Mouse (Mus musculus): ENCODE results near the gene Ralgapa1.
"Not testable (repeated sequence)": the region's sequence is repeated elsewhere in the genome, so short reads cannot be mapped to it uniquely, and the experiment has no call there.

Ralgapa1 gene

GRCm38 (mm10) chr12:55599639-55600502 is 221.1 kb downstream of the Ralgapa1 start:
- DNase-seq (ENCODE audit: low read depth, low spot score), result no peak

DNA sequence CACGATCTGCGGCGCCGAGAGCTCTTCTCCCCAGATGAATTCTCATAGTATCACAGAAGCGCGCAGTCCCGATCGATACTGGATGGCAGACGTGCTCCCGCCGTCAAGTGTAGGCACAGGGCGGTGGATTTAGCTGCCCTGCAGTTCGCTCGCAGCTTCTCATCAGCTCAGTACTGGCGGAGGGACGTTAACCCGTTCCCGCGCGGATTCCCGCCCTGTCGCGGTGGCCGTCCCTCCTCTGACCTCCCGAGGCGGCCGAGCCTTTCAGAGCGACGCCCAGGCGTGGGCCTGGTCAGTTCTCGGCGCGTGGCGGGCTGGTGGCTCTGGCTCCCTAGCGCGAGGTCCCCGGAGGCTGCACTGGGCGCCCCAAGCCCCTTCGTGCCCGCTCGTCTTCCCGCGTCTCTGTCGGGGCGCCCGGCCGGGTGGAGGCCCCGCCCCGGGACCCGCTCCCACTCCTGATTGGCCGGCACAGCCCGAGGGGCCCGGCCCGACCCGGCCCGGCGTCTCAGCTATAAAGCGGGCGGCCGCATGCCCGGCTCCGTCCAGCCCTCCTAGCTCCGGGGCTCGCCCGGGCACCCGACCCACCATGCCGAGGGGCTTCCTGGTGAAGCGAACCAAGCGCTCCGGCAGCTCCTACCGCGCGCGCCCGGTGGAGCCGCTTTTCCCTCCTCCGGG is 221.9 kb downstream of the Ralgapa1 start, which contains the start of gene Insm2:
Insm2 (plus strand) TSS at position 541 of the 675 bp plus-strand sequence.
- DNase-seq (ENCODE audit: low read depth, low spot score), result no peak

DNA sequence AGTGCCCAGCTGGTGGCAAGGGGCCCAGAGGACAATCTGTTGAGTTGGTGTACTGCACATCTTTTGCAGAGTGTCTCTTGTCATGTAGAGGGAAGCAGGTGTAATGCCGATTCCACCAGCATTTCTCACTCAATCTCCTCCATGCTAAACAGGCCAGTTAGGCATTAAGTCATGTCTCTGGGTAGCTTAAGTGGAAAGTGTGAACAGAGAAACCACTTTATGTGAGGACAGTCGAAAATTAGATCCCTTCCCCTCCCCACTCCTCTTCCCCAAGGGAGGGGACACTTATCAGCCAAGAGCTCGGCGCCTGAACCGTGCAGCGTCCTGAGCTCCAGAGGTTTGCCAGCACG is 222.5 kb downstream of the Ralgapa1 start:
- DNase-seq (ENCODE audit: low read depth, low spot score), result no peak

GRCm38 (mm10) chr12:55586936-55587335 is 234.0 kb downstream of the Ralgapa1 start:
- not testable (repeated sequence) for DNase-seq (ENCODE audit: low read depth, low spot score)

- DNase-seq (ENCODE audit: low read depth, low spot score), result no peak
These were observed 247.2 kb downstream of the Ralgapa1 start for GRCm38 (mm10) chr12:55573794-55574193.

- DNase-seq (ENCODE audit: low read depth, low spot score), result no peak
These were observed 247.9 kb downstream of the Ralgapa1 start for GRCm38 (mm10) chr12:55573089-55573488.

- DNase-seq (ENCODE audit: low read depth, low spot score), result no peak
These were observed 249.3 kb downstream of the Ralgapa1 start for GRCm38 (mm10) chr12:55571661-55572060.

GRCm38 (mm10) chr12:55571181-55571580 is 249.8 kb downstream of the Ralgapa1 start:
- DNase-seq (ENCODE audit: low read depth, low spot score), result no peak

- no peak for DNase-seq (ENCODE audit: low read depth, low spot score)
These were observed 250.3 kb downstream of the Ralgapa1 start for GRCm38 (mm10) chr12:55570646-55571045.

GRCm38 (mm10) chr12:55569676-55570075 is 251.3 kb downstream of the Ralgapa1 start:
- DNase-seq (ENCODE audit: low read depth, low spot score), result no peak

GRCm38 (mm10) chr12:55568466-55568865 is 252.5 kb downstream of the Ralgapa1 start:
- no peak for DNase-seq (ENCODE audit: low read depth, low spot score)

DNA sequence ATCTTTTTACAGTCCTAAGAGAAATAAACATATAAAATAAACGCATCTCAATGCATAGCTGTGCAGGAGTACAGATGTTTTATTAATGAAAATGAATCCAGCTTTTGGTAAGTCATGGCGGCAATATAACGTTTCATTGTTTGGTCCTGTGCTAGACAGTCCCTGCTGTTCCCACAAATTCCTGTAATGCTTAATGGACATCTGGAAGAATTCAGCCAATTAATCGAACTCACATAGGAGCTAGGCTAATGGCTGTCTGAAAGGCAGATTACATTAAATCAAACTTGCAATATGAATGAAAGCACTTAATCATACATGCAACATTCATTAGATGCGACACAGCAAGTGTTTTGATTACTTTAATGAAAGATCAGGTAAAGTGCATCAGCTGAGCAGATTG is 254.1 kb downstream of the Ralgapa1 start:
- no peak for DNase-seq (ENCODE audit: low read depth, low spot score)

- DNase-seq (ENCODE audit: low read depth, low spot score), result no peak
These were observed 255.1 kb downstream of the Ralgapa1 start for GRCm38 (mm10) chr12:55565867-55566266.

DNA sequence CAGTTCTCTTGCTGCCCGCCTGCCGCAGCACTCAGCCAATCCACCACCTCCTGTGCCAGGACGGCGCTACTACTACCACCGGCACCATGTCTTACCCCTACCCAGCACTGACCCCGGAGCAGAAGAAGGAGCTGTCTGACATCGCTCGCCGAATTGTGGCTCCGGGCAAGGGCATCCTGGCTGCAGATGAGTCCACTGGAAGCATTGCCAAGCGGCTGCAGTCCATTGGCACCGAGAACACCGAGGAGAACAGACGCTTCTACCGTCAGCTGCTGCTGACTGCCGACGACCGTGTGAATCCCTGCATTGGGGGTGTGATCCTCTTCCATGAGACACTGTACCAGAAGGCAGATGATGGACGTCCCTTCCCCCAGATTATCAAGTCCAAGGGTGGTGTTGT is 255.8 kb downstream of the Ralgapa1 start, which contains the start of gene Aldoart2:
Aldoart2 (plus strand) TSS at position 34 of the 400 bp plus-strand sequence.
- DNase-seq (ENCODE audit: low read depth, low spot score), result no peak

DNA sequence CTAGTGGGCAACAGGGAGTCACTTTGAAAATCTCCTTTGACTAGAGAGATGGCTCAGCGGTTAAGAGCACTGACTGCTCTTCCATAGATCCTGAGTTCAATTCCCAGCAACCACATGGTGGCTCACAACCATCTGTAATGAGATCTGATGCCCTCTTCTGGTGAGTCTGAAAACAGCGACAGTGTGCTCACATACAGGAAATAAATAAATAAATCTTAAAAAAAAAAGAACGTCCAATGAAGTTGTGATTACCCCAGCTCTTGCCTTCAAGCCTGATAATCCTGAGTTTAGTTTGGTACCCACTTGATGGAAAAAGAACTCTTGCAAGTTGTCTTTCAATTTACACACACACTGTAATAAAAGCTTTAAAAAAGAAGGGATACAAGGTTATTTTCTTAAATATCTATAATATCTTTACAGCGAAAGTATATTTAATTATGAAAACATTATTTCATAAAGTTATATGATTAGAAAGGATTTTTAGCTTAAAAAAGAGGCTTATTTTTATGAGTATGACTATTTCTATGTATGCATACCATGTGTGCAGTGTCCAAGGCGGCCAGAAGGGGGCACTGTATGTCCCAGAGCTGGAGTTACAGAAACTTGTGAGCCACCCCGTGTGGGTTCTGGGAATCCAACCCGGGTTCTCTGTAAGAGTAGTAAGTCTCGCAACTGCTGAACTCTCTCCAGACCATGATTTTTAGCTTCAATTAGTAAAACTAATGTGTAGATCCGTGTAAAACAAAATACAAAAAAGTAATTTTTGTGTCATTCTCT is 256.6 kb downstream of the Ralgapa1 start:
- DNase-seq (ENCODE audit: low read depth, low spot score), result no peak

DNA sequence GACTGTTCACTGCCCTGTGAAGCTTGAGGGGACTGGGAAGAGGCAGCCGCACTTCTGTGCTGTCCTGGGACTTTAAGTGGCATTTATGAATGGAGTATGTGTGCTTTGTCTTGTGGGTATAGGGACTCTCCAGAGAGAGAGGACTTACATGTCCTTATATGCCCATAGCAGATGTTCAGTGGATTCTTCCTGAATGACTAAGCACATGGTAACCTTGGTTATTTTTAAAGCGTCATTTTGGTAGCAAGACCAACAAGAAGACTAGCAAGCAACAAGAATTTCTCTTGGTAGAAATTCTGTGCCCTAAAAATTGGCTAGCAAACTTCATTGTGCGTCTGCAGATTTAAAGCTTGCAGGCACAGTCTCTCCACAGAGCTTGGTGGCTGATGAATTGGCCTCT is 257.2 kb downstream of the Ralgapa1 start:
- no peak for DNase-seq (ENCODE audit: low read depth, low spot score)

DNA sequence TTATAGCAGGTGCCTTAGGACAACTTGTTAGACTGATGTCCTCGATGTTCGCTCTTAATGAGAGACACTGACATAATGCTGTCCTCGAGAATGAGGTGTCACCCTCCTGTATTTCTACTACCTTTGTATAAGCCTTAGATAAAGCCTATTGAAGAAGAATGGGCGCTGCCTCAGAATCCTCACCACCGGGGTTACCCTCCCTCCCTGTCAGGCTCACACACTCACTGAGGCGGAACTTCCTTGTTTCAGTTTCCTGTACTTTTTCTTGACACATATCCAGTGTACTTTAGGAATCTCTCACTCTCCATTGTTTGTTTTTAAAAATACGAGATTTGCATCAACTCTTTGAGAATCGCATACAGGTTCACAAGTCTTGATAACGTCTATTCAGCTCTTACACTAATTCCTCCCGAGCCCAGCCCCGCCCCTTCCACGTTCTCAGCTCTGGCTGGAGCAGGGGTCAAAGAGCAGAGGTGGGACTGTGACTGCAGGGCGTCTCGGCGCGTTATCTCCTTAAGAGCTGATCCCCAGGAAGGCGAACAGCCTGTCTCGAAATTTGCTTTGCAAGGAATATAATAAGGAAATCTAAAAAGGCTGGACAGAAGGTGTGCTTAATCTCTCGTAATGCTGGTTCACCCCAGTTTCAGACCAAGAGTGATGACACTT is 260.8 kb downstream of the Ralgapa1 start:
- DNase-seq (ENCODE audit: low read depth, low spot score), result no peak

DNA sequence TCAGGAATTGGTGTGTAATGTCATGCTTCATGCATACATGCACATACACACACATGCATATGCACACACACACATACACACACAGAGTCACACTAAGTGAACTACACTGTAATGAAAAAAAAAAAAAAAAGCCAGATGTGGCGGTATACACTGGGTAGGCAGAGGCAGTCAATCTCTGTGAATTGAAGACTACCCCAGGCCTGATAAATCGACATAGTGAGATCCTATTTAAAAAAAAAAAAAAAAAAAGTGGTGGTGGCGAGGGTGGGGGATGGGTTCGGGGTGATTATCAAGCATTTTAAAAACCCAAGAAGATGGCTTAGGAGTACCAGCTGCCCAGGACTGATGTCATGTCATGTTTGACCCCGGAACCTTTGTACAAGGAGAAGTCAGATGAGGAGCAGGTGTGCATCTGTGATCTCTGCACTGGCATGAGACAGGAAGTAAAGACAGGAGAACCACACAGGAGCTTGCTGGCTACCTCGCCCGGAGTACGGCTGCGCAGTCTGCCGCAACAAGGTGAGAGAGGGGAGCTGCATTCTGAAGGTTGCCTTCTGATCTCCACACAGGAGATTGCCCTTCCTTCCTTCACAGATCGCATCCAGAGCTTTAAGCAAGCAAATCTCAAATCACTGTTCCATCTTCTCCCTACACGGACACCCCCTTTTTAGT is 261.6 kb downstream of the Ralgapa1 start:
- DNase-seq (ENCODE audit: low read depth, low spot score), result no peak

GRCm38 (mm10) chr12:55557866-55558265 is 263.1 kb downstream of the Ralgapa1 start:
- DNase-seq (ENCODE audit: low read depth, low spot score), result no peak

- DNase-seq (ENCODE audit: low read depth, low spot score), result not testable (repeated sequence)
These were observed 266.1 kb downstream of the Ralgapa1 start for GRCm38 (mm10) chr12:55554901-55555300.
